Mouse (Mus musculus) embryonic facial prominence, embryonic 11.5 days (tissue): ENCODE measurements at regions not wholly inside any gene's neighbourhood (a gene's known extent, or its start where the extent isn't known, plus 50 kb on each side); places are given as distances from the start of the nearest gene placed in this dataset.

Experiments
- ATAC-seq: fragments of 200-750 bp; cut with Nextera tagmentation; replicated peaks from 2 replicates; pipeline ENCODE4 v1.8.0; 2017; ENCODE audit warnings: low read depth; ENCODE audit not compliant: insufficient number of reproducible peaks, low FRiP score, low TSS enrichment
- DNase-seq: peaks from one replicate; pipeline ENCODE4 v3.0.0-alpha.2; 2015; ENCODE audit warnings: low spot score
- H3K27ac ChIP-seq: fragments of 300-500 bp; sonication (generic); replicated peaks from 2 replicates; pipeline ENCODE4 v1.5.1; 2014; ENCODE audit warnings: mild to moderate bottlenecking, low read depth, low read length, control low read depth
- H3K27me3 ChIP-seq: fragments of 300-500 bp; sonication (generic); 2 replicates; pipeline ENCODE4 v1.6.1; 2014; ENCODE audit warnings: mild to moderate bottlenecking, low read length, moderate library complexity, mixed read lengths; ENCODE audit not compliant: control insufficient read depth, insufficient read depth
- H3K36me3 ChIP-seq: fragments of 300-500 bp; sonication (generic); replicated peaks from 2 replicates; pipeline ENCODE4 v1.6.1; 2014; ENCODE audit warnings: low read depth, mild to moderate bottlenecking, low read length, moderate library complexity, mixed read lengths; ENCODE audit not compliant: control insufficient read depth, insufficient read depth
- H3K4me1 ChIP-seq: fragments of 300-500 bp; sonication (generic); 2 replicates; pipeline ENCODE4 v1.6.1; 2014; ENCODE audit warnings: low read length, mixed read lengths; ENCODE audit not compliant: control insufficient read depth, insufficient read depth
- H3K4me2 ChIP-seq: fragments of 300-500 bp; sonication (generic); 2 replicates; pipeline ENCODE4 v1.6.1; 2014; ENCODE audit warnings: low read depth, mild to moderate bottlenecking, control low read depth, low read length, moderate library complexity
- H3K4me3 ChIP-seq: fragments of 300-500 bp; sonication (generic); 2 replicates; pipeline ENCODE4 v1.5.1; 2014; ENCODE audit warnings: low read depth, low read length, control low read depth
- H3K9ac ChIP-seq: fragments of 300-500 bp; sonication (generic); replicated peaks from 2 replicates; pipeline ENCODE4 v1.6.1; 2014; ENCODE audit warnings: mild to moderate bottlenecking, control low read depth, low read length
- H3K9me3 ChIP-seq: fragments of 300-500 bp; sonication (generic); replicated peaks from 2 replicates; pipeline ENCODE4 v1.6.1; 2016; ENCODE audit warnings: mild to moderate bottlenecking, low read length, inconsistent platforms, mixed read lengths; ENCODE audit not compliant: control insufficient read depth
- WGBS: fragments of 180-500 bp; shearing (Covaris S2); extraction: QIAGEN DNeasy Blood & Tissue Kit; methylation state at CpG from one replicate; pipeline ENCODE4 v1.1.7; 2014; 5-methylcytosine and 5-hydroxymethylcytosine counted together

DNA sequence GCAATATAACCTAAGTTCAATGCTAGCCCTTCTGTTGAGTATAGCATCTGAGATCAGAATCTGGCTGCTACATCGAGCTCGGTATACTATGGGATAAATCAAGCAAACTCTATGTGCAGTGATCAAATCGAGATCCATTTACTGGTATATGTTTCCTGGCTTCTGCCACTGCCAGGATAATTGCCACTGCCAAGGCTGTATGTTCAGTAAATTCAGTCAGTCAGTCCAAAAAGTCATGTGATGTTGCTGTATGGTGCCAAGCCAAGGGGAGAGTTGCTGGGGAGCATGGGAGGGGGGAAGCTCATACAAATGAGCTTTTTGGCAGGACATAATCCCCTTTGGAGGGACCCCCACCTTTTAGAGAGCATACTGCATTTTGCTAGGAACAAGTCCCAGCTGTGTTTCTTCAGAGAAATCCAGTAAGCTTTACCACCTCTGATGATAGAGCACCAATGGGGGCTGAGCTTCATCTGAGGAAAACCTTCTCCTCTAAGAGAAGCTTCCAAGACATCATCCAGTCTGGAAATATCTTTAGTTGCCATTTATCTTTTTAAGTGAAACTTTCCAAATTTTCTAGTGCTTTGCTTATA lies 389.3 kb upstream of the Plscr5 start:
- no peaks in the 10 kb centered on the region for H3K9me3 ChIP-seq
- DNase-seq (no peak), ATAC-seq (no peak)
- H3K4me3 ChIP-seq: no peak overlapping the region
- no peak overlapping the region for H3K9ac ChIP-seq
- 73% methylated on average over 3 of the region's 3 CpGs for WGBS
- no peaks in the 10 kb centered on the region for H3K4me1 ChIP-seq
- no peaks in the 10 kb centered on the region for H3K27me3 ChIP-seq
- H3K36me3 ChIP-seq: no peaks in the 10 kb centered on the region
- H3K4me2 ChIP-seq: no peak overlapping the region
- H3K27ac ChIP-seq: no peak overlapping the region

DNA sequence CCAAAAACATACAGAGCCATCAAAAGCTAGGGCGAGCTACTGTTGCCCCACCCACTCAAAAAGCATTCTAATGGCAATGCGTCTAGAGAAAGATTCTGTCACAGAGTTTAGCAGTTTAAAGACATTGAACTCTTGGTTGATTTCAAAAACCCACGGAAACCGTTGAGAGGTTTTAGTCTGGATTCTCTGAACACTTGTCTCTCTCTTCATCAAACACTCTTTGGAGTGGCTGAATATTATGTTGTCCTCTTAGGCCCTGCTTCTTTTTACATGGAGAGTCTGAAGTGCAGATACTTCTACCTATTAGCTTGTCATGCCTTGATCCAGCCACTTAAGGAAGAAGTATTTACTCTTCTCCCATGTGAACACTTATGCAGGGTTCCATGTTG lies 393.9 kb upstream of the Plscr5 start:
- no peaks in the 10 kb centered on the region for H3K36me3 ChIP-seq
- H3K4me1 ChIP-seq: no peaks in the 10 kb centered on the region
- H3K4me3 ChIP-seq: no peak overlapping the region
- no peak overlapping the region for H3K4me2 ChIP-seq
- no peaks in the 10 kb centered on the region for H3K9me3 ChIP-seq
- no peaks in the 10 kb centered on the region for H3K27me3 ChIP-seq
- ATAC-seq (no peak), DNase-seq (no peak)
- H3K9ac ChIP-seq: no peak overlapping the region
- 85% methylated on average over 4 of the region's 4 CpGs for WGBS
- H3K27ac ChIP-seq: no peak overlapping the region

DNA sequence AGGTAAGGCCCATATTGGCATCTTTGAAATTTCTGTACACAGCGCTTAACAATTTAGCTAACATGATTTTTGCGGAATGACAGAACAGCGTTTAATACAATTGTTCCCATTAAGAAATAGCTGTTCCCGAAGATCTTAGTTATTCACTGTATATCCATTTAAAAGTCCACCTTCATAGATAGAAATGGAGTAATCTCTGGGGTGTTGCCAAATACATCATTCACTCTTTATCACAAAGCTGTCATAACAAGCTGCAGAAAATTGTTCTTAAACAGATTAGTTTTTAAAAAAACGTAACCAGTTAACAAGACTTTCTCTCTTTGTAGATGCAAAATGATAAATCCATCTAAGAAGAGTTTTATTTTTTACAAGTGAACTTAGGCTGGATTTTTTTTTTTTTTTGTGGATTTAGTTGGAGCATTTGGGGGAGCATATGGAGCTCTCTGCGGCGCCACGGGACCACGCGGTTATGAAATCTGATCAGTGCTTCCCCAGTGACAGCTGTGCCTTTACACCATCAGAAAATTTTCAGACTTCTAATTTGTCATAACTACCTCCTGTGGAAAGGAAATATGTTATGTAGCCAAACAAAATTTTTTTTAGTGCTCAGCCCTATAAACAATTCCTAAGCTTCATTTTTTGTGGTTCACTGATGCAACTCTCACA lies 394.4 kb upstream of the Plscr5 start:
- H3K4me3 ChIP-seq: no peak overlapping the region
- no peaks in the 10 kb centered on the region for H3K36me3 ChIP-seq
- DNase-seq (no peak), ATAC-seq (no peak)
- no peak overlapping the region for H3K4me2 ChIP-seq
- no peaks in the 10 kb centered on the region for H3K27me3 ChIP-seq
- H3K9me3 ChIP-seq: no peaks in the 10 kb centered on the region
- no peak overlapping the region for H3K27ac ChIP-seq
- H3K4me1 ChIP-seq: no peaks in the 10 kb centered on the region
- 89% methylated on average over 10 of the region's 10 CpGs for WGBS
- no peak overlapping the region for H3K9ac ChIP-seq

DNA sequence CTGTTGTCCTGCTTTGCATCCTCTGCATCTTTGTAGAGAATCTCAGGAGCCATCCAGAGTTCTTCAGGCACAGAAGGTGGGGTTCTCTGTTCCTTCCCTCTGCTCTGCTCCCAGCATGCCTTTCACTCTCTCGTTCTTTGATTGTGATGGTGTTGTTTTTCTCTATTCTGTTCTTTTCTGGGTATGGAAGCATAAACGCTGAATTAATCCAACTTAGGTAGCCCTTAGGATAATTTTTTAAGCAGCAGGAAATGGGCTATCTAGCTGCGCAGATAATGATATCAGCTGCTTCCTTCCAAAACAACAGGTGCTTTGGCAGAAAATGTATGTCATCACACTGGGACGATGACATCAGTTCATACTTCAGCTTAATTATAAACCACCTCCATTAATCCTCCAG lies 395.8 kb upstream of the Plscr5 start:
- Histone ChIP-seq H3K36me3 (no peaks in the 10 kb centered on the region), H3K27ac (no peak overlapping the region), H3K27me3 (no peaks in the 10 kb centered on the region), H3K4me2 (no peak overlapping the region), H3K9ac (no peak overlapping the region), H3K4me1 (no peaks in the 10 kb centered on the region), H3K9me3 (no peaks in the 10 kb centered on the region), H3K4me3 (no peak overlapping the region)
- ATAC-seq: no peak
- WGBS: 85% methylated on average over 4 of the region's 4 CpGs
- no peak for DNase-seq

DNA sequence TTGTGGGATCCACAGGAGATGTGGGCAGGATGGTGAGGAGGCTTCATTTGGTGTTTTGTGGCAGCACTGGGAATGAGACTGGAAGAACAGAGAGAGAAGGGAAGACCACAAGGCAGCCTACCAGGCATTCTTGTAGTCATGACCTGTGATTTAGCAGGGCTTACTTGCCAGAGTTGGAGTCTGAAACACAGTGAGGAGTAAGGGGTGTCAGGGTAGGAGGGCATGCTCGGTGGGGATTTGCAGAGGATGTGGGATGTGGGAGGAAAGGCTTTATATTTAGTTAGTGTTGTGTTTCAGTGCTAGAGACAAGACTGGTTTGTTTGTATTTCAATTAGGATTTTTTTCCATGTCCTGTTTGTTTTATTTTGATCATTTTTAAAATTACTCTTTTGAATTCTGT lies 387.3 kb upstream of the Zic1 start:
- Histone ChIP-seq H3K27ac (no peak overlapping the region), H3K4me3 (no peak overlapping the region), H3K9ac (no peak overlapping the region), H3K4me2 (no peak overlapping the region), H3K9me3 (no peaks in the 10 kb centered on the region), H3K36me3 (no peaks in the 10 kb centered on the region), H3K27me3 (no peaks in the 10 kb centered on the region), H3K4me1 (no peaks in the 10 kb centered on the region)
- no peak for DNase-seq
- no peak for ATAC-seq
- 43% methylated on average over 1 of the region's 1 CpGs for WGBS

DNA sequence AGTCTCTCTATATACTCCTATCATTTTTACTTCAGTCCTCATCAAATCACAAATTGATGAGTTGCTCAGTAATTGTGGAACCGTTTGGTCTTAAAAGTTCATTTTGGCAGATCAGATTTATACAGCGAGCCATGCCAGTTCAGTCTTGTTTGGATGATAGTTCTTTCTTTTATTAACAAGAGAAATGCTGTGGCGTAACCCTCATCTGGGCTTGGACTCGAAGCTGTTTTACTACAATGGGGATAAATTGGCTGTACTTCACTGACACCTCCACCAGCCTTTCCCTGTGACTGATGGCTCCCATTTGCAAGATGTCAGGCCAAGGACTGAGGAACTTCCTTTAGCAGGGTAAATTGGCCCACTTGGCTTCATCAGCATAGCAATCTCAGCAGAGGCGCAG lies 345.5 kb upstream of the Zic1 start:
- Histone ChIP-seq H3K9ac (no peak overlapping the region), H3K4me2 (no peak overlapping the region), H3K4me3 (no peak overlapping the region), H3K27ac (no peak overlapping the region), H3K4me1 (no peaks in the 10 kb centered on the region), H3K9me3 (no peaks in the 10 kb centered on the region), H3K27me3 (no peaks in the 10 kb centered on the region), H3K36me3 (no peaks in the 10 kb centered on the region)
- DNase-seq (no peak), ATAC-seq (no peak)
- 88% methylated on average over 5 of the region's 5 CpGs for WGBS

DNA sequence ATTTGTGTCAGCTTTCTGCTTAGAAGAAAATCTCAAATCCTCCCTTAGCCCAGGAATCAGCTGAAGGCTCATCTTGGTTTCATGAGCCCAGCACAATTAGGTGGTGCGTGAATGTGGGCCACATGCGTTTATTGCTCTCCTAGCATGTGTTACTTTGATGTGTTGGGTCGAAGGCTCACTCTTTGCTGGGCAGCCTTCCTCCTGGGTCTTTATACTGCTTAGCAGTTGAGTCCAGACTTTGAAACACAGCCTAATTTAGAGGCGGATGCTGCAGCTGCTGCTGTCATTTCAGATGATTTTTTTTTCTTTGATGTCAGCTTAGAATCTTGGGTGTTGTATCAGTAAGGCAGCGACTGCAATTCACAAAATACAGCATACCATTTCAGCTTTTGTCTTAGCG lies 315.2 kb upstream of the Zic1 start:
- no peak overlapping the region for H3K9ac ChIP-seq
- no peaks in the 10 kb centered on the region for H3K27me3 ChIP-seq
- H3K27ac ChIP-seq: no peak overlapping the region
- WGBS: 76% methylated on average over 6 of the region's 6 CpGs
- H3K4me1 ChIP-seq: no peaks in the 10 kb centered on the region
- H3K4me3 ChIP-seq: no peak overlapping the region
- no peak for DNase-seq
- H3K36me3 ChIP-seq: no peaks in the 10 kb centered on the region
- H3K9me3 ChIP-seq: no peaks in the 10 kb centered on the region
- H3K4me2 ChIP-seq: no peak overlapping the region
- no peak for ATAC-seq

DNA sequence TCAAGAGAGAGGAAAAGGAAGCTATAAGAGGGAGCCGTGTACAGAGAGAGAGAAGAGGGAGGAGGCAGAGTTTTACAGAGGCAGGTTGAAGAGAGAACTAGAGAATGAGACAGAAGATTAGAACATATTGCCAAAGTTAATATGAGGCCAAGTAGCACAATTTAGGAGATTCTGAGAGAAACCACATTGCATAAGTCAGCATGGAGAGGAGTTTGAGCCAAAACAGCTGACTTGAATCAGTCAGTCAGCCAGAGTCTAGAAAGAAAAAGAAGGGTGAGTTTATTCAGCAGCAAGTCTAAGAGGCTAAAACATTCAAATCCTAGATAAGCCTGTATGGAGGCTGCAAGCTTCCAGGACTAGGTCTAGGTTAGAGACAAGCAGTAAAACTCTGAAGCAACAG lies 301.1 kb upstream of the Zic1 start:
- Histone ChIP-seq H3K27ac (no peak overlapping the region), H3K9ac (no peak overlapping the region), H3K9me3 (no peaks in the 10 kb centered on the region), H3K4me2 (no peak overlapping the region), H3K27me3 (no peaks in the 10 kb centered on the region), H3K4me1 (no peaks in the 10 kb centered on the region), H3K4me3 (no peak overlapping the region), H3K36me3 (no peaks in the 10 kb centered on the region)
- DNase-seq: no peak
- no peak for ATAC-seq
- WGBS: 70% methylated on average over 1 of the region's 1 CpGs
